12 mouse cellular contexts compared by ENCODE assay signal in the genomic region with DNA sequence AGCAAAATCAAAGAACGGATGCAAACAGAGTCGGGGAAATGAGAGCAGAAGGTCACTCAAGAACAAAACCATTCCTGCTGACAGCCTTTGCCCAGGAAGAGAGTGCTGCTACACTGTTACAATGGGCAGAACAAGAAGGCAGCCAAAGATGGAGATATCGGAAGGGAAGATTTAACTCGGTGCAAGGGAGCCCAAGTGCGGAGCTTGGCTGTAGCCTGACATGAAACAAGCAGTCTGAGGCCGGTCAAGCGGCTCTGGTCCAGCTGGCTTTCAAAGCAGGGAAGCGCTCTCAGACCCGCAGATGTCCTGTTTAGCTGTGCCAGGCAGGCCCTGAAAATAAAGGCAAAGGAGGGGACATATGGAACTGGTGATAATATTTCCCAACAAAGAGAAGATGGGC. TPM values are rescaled to one million over a fixed set of nuclear protein-coding genes. Genes with fewer than 3 reads are reported as not detected.
DNase-seq lines count a peak whose midpoint lies in the region; ATAC-seq and TF ChIP-seq lines count a peak whose summit lies in the region.
"Had no signal": no experiment of that assay in that cellular context is flagged by ENCODE, and none has a peak within 500 bp of the region (broad histone marks: within the 10 kb centered on the region; RNA-seq: fewer than 3 reads in every experiment).

No protein-coding gene starts in this region.

- H3K9me3 ChIP-seq in embryonic facial prominence, embryonic 13.5 days, result no peaks in the 10 kb centered on the region
- no peaks in the 10 kb centered on the region for H3K9me3 ChIP-seq in neural tube, embryonic 14.5 days (ENCODE audit: control insufficient read depth, low read length)
- H3K9me3 ChIP-seq: embryonic facial prominence, embryonic 15.5 days; liver, embryonic 15.5 days had no signal

- H3K4me2 ChIP-seq in embryonic facial prominence, embryonic 13.5 days, result no peak overlapping the region
- H3K4me2 ChIP-seq in neural tube, embryonic 14.5 days (ENCODE audit: low read depth, low read length), result no peak overlapping the region
- H3K4me2 ChIP-seq: embryonic facial prominence, embryonic 15.5 days; liver, embryonic 15.5 days had no signal

- no peak for TF ChIP-seq CTCF in layer of hippocampus, adult 2 months (conservative IDR thresholded peaks at IDR 0.05)

- ATAC-seq in embryonic facial prominence, embryonic 13.5 days (ENCODE audit: insufficient number of reproducible peaks, insufficient read depth, low FRiP score, low TSS enrichment, low read depth), result no peak
- ATAC-seq in neural tube, embryonic 14.5 days (ENCODE audit: low read depth), result peak; percentile 61; the same call in 1 of the 2 replicates

- H3K27me3 ChIP-seq in embryonic facial prominence, embryonic 13.5 days, result no peaks in the 10 kb centered on the region
- H3K27me3 ChIP-seq in neural tube, embryonic 14.5 days (ENCODE audit: control insufficient read depth, insufficient read depth, low read length), result no peaks in the 10 kb centered on the region
- H3K27me3 ChIP-seq: embryonic facial prominence, embryonic 15.5 days; liver, embryonic 15.5 days had no signal

- DNase-seq in embryo, embryonic 11 days, result peak; percentile 19
- no peak for DNase-seq in embryo, embryonic 10.5 days (ENCODE audit: low spot score)
- no peak for DNase-seq in layer of hippocampus, adult 2 months (ENCODE audit: low spot score in 2 of 2)
- DNase-seq in layer of hippocampus, postnatal 36 days, result no peak
- DNase-seq in spleen, adult 18-20 months, result no peak
- no peak for DNase-seq in retina, postnatal 1 day
- DNase-seq: adrenal gland, postnatal 25 days had no signal

- peaks cover 23% of the 10 kb centered on the region for H3K4me1 ChIP-seq in embryonic facial prominence, embryonic 13.5 days
- no peaks in the 10 kb centered on the region for H3K4me1 ChIP-seq in neural tube, embryonic 14.5 days (ENCODE audit: control insufficient read depth, insufficient read depth, low read length)
- H3K4me1 ChIP-seq: liver, embryonic 15.5 days had no signal

- peak overlapping the region; percentile 15; the same call in 1 of the 2 replicates for H3K27ac ChIP-seq in layer of hippocampus, adult 2 months
- 0 out of 2 replicates have a peak overlapping the region, but pooled peaks have one; percentile 12 for H3K27ac ChIP-seq in embryonic facial prominence, embryonic 13.5 days
- no peak overlapping the region for H3K27ac ChIP-seq in neural tube, embryonic 14.5 days (ENCODE audit: low read depth, low read length)
- H3K27ac ChIP-seq: embryonic facial prominence, embryonic 15.5 days; liver, embryonic 15.5 days had no signal

- H3K4me3 ChIP-seq in layer of hippocampus, adult 2 months, result no peak overlapping the region
- no peak overlapping the region for H3K4me3 ChIP-seq in embryonic facial prominence, embryonic 13.5 days
- no peak overlapping the region for H3K4me3 ChIP-seq in neural tube, embryonic 14.5 days (ENCODE audit: low read depth, low read length)
- H3K4me3 ChIP-seq: embryonic facial prominence, embryonic 15.5 days; liver, embryonic 15.5 days had no signal

- H3K36me3 ChIP-seq in embryonic facial prominence, embryonic 13.5 days, result no peaks in the 10 kb centered on the region
- no peaks in the 10 kb centered on the region for H3K36me3 ChIP-seq in neural tube, embryonic 14.5 days (ENCODE audit: control insufficient read depth, insufficient read depth, low read length)
- H3K36me3 ChIP-seq: embryonic facial prominence, embryonic 15.5 days; liver, embryonic 15.5 days had no signal

- no peak overlapping the region for H3K9ac ChIP-seq in embryonic facial prominence, embryonic 13.5 days
- H3K9ac ChIP-seq in neural tube, embryonic 14.5 days (replicated peaks; ENCODE audit: low read depth, low read length), result no peak overlapping the region
- H3K9ac ChIP-seq: embryonic facial prominence, embryonic 15.5 days; liver, embryonic 15.5 days had no signal

- 46% methylated on average over 9 of the region's 9 CpGs for WGBS in embryonic facial prominence, embryonic 13.5 days
- WGBS in neural tube, embryonic 14.5 days, result 46% methylated on average over 9 of the region's 9 CpGs

RNA-seq across cellular contexts. Expression of gene Dapl1, which starts 26.0 kb away (rescaled TPM):
- not detected for total RNA-seq in layer of hippocampus, adult 2 months (2021)
- total RNA-seq in layer of hippocampus, postnatal 36 days (2021), result not detected
- 15.9 and 21.6 TPM in 2 replicates for polyA plus RNA-seq in embryonic facial prominence, embryonic 13.5 days (2015; fragmentation: Nextera tagmentation; extraction: Ambion mirVana)
- not detected in 2 replicates for polyA plus RNA-seq in neural tube, embryonic 14.5 days (2014; fragmentation: Nextera tagmentation; extraction: Ambion mirVana)
- polyA plus RNA-seq: liver, embryonic 15.5 days; neural tube, embryonic 11.5 days had no signal
